Mouse (Mus musculus): ENCODE measurements at regions not wholly inside any gene's neighbourhood (a gene's known extent, or its start where the extent isn't known, plus 50 kb on each side); places are given as distances from the start of the nearest gene placed in this dataset.
A peak's percentile ranks its signal among the peaks of the same experiment; 100 is the strongest.
"Not testable (repeated sequence)": the region's sequence is repeated elsewhere in the genome, so short reads cannot be mapped to it uniquely, and the experiment has no call there.

GRCm38 (mm10) chr10:86600843-86601242 lies 102.1 kb upstream of the Syn3 start:
- H3K4me2 ChIP-seq (replicated peaks; ENCODE audit: low read depth); H3K9ac ChIP-seq (ENCODE audit: low read length); H3K27me3 ChIP-seq (ENCODE audit: control insufficient read depth, insufficient read depth, low read length); H3K9me3 ChIP-seq (ENCODE audit: control insufficient read depth, low read length); H3K36me3 ChIP-seq (ENCODE audit: control insufficient read depth, insufficient read depth, low read length); ATAC-seq (ENCODE audit: low FRiP score, low TSS enrichment); DNase-seq (ENCODE audit: low spot score); H3K27ac ChIP-seq (replicated peaks); H3K4me1 ChIP-seq (replicated peaks; ENCODE audit: control insufficient read depth, insufficient read depth); H3K4me3 ChIP-seq (ENCODE audit: low read depth, low read length): not testable (repeated sequence)
- TF ChIP-seq CTCF (IDR thresholded peaks at IDR 0.05; ENCODE audit: low read depth): peak; percentile 46
- 45% methylated on average over 7 of the region's 7 CpGs for WGBS

GRCm38 (mm10) chr10:86599991-86600390 lies 101.3 kb upstream of the Syn3 start:
- ATAC-seq (ENCODE audit: low FRiP score, low TSS enrichment); H3K9ac ChIP-seq (ENCODE audit: low read length); H3K36me3 ChIP-seq (ENCODE audit: control insufficient read depth, insufficient read depth, low read length); DNase-seq (ENCODE audit: low spot score); H3K9me3 ChIP-seq (ENCODE audit: control insufficient read depth, low read length); H3K4me1 ChIP-seq (replicated peaks; ENCODE audit: control insufficient read depth, insufficient read depth); H3K4me2 ChIP-seq (replicated peaks; ENCODE audit: low read depth); H3K4me3 ChIP-seq (ENCODE audit: low read depth, low read length); H3K27me3 ChIP-seq (ENCODE audit: control insufficient read depth, insufficient read depth, low read length); H3K27ac ChIP-seq (replicated peaks): not testable (repeated sequence)
- 89% methylated on average over 7 of the region's 7 CpGs for WGBS

- not testable (repeated sequence) for ATAC-seq (ENCODE audit: low FRiP score, low TSS enrichment); DNase-seq (ENCODE audit: low spot score); H3K9ac ChIP-seq (ENCODE audit: low read length); H3K4me1 ChIP-seq (replicated peaks; ENCODE audit: control insufficient read depth, insufficient read depth); H3K27ac ChIP-seq (replicated peaks); H3K36me3 ChIP-seq (ENCODE audit: control insufficient read depth, insufficient read depth, low read length); H3K4me3 ChIP-seq (ENCODE audit: low read depth, low read length); H3K27me3 ChIP-seq (ENCODE audit: control insufficient read depth, insufficient read depth, low read length); H3K4me2 ChIP-seq (replicated peaks; ENCODE audit: low read depth); H3K9me3 ChIP-seq (ENCODE audit: control insufficient read depth, low read length)
- 58% methylated on average over 2 of the region's 2 CpGs for WGBS
Observed at GRCm38 (mm10) chr10:86590211-86590610, 91.5 kb upstream of the Syn3 start.

- DNase-seq (ENCODE audit: low spot score): not testable (repeated sequence)
- WGBS: 38% methylated on average over 1 of the region's 2 CpGs
Observed at GRCm38 (mm10) chr10:86566875-86567274, 68.2 kb upstream of the Syn3 start.

GRCm38 (mm10) chr10:86555843-86556242 lies 57.1 kb upstream of the Syn3 start:
- Histone ChIP-seq H3K9ac (ENCODE audit: low read length) (no peak overlapping the region), H3K27ac (replicated peaks) (no peak overlapping the region), H3K4me2 (replicated peaks; ENCODE audit: low read depth) (no peak overlapping the region), H3K4me1 (replicated peaks; ENCODE audit: control insufficient read depth, insufficient read depth) (no peaks in the 10 kb centered on the region), H3K4me3 (ENCODE audit: low read depth, low read length) (no peak overlapping the region), H3K27me3 (ENCODE audit: control insufficient read depth, insufficient read depth, low read length) (no peaks in the 10 kb centered on the region), H3K36me3 (ENCODE audit: control insufficient read depth, insufficient read depth, low read length) (no peaks in the 10 kb centered on the region), H3K9me3 (ENCODE audit: control insufficient read depth, low read length) (no peaks in the 10 kb centered on the region)
- no peak for ATAC-seq (ENCODE audit: low FRiP score, low TSS enrichment)
- TF ChIP-seq EP300 (optimal IDR thresholded peaks at IDR 0.05) (no peak), CTCF (IDR thresholded peaks at IDR 0.05; ENCODE audit: low read depth) (peak; percentile 48)
- peak; percentile 18 for DNase-seq (ENCODE audit: low spot score)
- WGBS: 69% methylated on average over 8 of the region's 8 CpGs

More at GRCm38 (mm10) chr10:86566875-86567274, 68.2 kb upstream of the Syn3 start:
- H3K4me3 ChIP-seq (ENCODE audit: low read depth, low read length); H3K4me1 ChIP-seq (replicated peaks; ENCODE audit: control insufficient read depth, insufficient read depth); H3K9ac ChIP-seq (ENCODE audit: low read length); H3K27ac ChIP-seq (replicated peaks); H3K27me3 ChIP-seq (ENCODE audit: control insufficient read depth, insufficient read depth, low read length); H3K36me3 ChIP-seq (ENCODE audit: control insufficient read depth, insufficient read depth, low read length); H3K9me3 ChIP-seq (ENCODE audit: control insufficient read depth, low read length); ATAC-seq (ENCODE audit: low FRiP score, low TSS enrichment); H3K4me2 ChIP-seq (replicated peaks; ENCODE audit: low read depth): not testable (repeated sequence)
